Mouse (Mus musculus) heart, adult 2 months (tissue): ENCODE data around the gene Pitpnc1. TPM values are rescaled to one million over a fixed set of nuclear protein-coding genes. Genes with fewer than 3 reads are reported as not detected.
A peak's percentile ranks its signal among the peaks of the same experiment; 100 is the strongest.
"Not testable (repeated sequence)": the region's sequence is repeated elsewhere in the genome, so short reads cannot be mapped to it uniquely, and the experiment has no call there.

ENCODE experiments used
- DNase-seq, 2 experiments: peaks; one replicate each; pipeline ENCODE4 v3.0.0; 2021
- H3K27ac ChIP-seq: fragments of 200-600 bp; 2 replicates; pipeline ENCODE4 v1.8.1; 2022
- H3K27me3 ChIP-seq: fragments of 200-500 bp; 2 replicates; pipeline ENCODE4 v1.6.1; 2012; ENCODE audit warnings: mild to moderate bottlenecking, low read length, inconsistent platforms, mixed read lengths; ENCODE audit not compliant: control insufficient read depth, insufficient read depth
- H3K36me3 ChIP-seq: fragments of 200-500 bp; 2 replicates; pipeline ENCODE4 v1.6.1; 2012; ENCODE audit warnings: low read length, inconsistent platforms; ENCODE audit not compliant: control insufficient read depth, insufficient read depth
- H3K4me1 ChIP-seq: fragments of 200-500 bp; 2 replicates; pipeline ENCODE4 v1.6.1; 2011; ENCODE audit warnings: low read length; ENCODE audit not compliant: control insufficient read depth, insufficient read depth
- H3K4me3 ChIP-seq: fragments of 200-600 bp; 2 replicates; pipeline ENCODE4 v1.8.1; 2022
- H3K79me2 ChIP-seq: fragments of 200-500 bp; replicated peaks from 2 replicates; pipeline ENCODE4 v1.6.1; 2012; ENCODE audit warnings: mild to moderate bottlenecking, inconsistent platforms, low read length, moderate library complexity, mixed read lengths; ENCODE audit not compliant: control insufficient read depth, insufficient read depth
- H3K9ac ChIP-seq: fragments of 200-500 bp; 2 replicates; pipeline ENCODE4 v1.6.1; 2012; ENCODE audit warnings: low read depth, mild to moderate bottlenecking, control low read depth, inconsistent platforms, low read length, mixed read lengths
- CTCF ChIP-seq: fragments of 200-600 bp; IDR thresholded peaks from 2 replicates; pipeline ENCODE4 v1.8.1; 2022; ENCODE audit warnings: antibody characterized with exemption, mild to moderate bottlenecking, moderate library complexity
- EP300 ChIP-seq: fragments of 200-500 bp; IDR thresholded peaks from 2 replicates; pipeline ENCODE4 v1.6.1; 2011; ENCODE audit warnings: low read depth, low read length, control low read depth; ENCODE audit not compliant: insufficient read depth
- POLR2A ChIP-seq: fragments of 200-500 bp; IDR thresholded peaks from 2 replicates; pipeline ENCODE4 v1.6.1; 2011; ENCODE audit warnings: mild to moderate bottlenecking, low read depth, low read length, control low read depth; ENCODE audit not compliant: insufficient read depth
- WGBS: fragments of 180-500 bp; shearing (Covaris S2); methylation state at CpG from one replicate; pipeline ENCODE4 v1.1.7; 2018; 5-methylcytosine and 5-hydroxymethylcytosine counted together
- intact Hi-C: fragments of 180-260 bp; cut with DNase I; formaldehyde crosslinking; loops from one replicate; pipeline ENCODE4 v1.15.1; 2025
- polyA plus RNA-seq: library from polyadenylated mRNA; depleted of rRNA; stranded (reverse); fragments of >200 nt; gene quantifications from 2 replicates; pipeline ENCODE4 v1.2.3, GENCODE M21; 2012
- total RNA-seq, 2 experiments: library from RNA; stranded (reverse); gene quantifications; 2 replicates each; pipeline ENCODE4 v1.2.3; 2021

Pitpnc1 gene
- total and polyA plus RNA-seq, 3 experiments, result 22.7 to 68.1 (median 66.4) TPM

GRCm38 (mm10) chr11:107509631-107510338 lies 39.3 kb upstream of the Pitpnc1 start:
- intact Hi-C loops, result no loop called here
- H3K36me3 ChIP-seq, result no peaks in the 10 kb centered on the region
- H3K27me3 ChIP-seq, result no peaks in the 10 kb centered on the region
- TF ChIP-seq POLR2A (no peak), CTCF (peak; percentile 47)
- no peaks in the 10 kb centered on the region for H3K79me2 ChIP-seq
- no peak for DNase-seq
- peaks cover 6% of the 10 kb centered on the region for H3K4me1 ChIP-seq
- WGBS, result 27% methylated on average over 11 of the region's 11 CpGs
- no peak overlapping the region for H3K4me3 ChIP-seq
- no peak overlapping the region for H3K9ac ChIP-seq
- H3K27ac ChIP-seq, result no peak overlapping the region

- Histone ChIP-seq H3K4me1 (peaks cover 2% of the 10 kb centered on the region), H3K4me3 (no peak overlapping the region), H3K9ac (no peak overlapping the region), H3K27me3 (no peaks in the 10 kb centered on the region), H3K79me2 (no peaks in the 10 kb centered on the region), H3K27ac (no peak overlapping the region), H3K36me3 (no peaks in the 10 kb centered on the region)
- TF ChIP-seq CTCF (peak; percentile 57), POLR2A (no peak), EP300 (no peak)
- no peak for DNase-seq
- intact Hi-C loops, result no loop called here
- WGBS, result 76% methylated on average over 1 of the region's 1 CpGs
These were observed 35.8 kb upstream of the Pitpnc1 start for GRCm38 (mm10) chr11:107506260-107506659.

DNA sequence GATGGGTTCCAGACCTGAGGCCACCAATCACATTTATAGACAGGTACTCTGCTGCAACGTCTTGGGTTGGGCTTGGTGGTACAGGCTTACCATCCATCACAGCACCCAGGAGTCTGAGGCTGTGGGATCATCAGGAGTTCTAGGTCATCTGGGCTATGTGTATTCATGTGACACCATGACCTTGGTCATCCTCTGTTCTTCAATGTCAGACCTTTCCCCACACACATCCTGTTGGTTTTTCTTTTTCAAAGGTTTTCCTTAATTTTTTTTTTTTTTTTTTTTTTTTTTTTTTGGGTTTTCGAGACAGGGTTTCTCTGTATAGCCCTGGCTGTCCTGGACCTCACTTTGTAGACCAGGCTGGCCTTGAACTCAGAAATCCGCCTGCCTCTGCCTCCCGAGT lies 33.9 kb upstream of the Pitpnc1 start:
- H3K4me3 ChIP-seq, H3K4me1 ChIP-seq, H3K27ac ChIP-seq, H3K36me3 ChIP-seq, H3K9ac ChIP-seq, H3K27me3 ChIP-seq, DNase-seq, intact Hi-C loops, H3K79me2 ChIP-seq: not testable (repeated sequence)
- WGBS, result 92% methylated on average over 3 of the region's 4 CpGs

DNA sequence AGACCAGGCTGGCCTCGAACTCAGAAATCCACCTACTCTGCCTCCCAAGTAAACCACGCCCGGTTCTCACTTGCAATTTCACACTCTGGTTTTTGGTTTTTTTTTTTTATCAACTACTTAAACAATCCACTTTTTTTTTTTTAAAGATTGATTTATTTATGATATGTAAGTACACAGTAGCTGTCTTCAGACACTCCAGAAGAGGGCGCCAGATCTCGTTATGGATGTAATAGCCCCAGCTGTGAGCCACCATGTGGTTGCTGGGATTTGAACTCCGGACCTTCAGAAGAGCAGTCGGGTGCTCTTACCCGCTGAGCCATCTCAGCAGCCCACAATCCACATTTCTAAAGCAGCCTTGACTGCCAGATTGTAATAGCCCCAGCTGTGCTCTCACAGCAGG lies 32.3 kb upstream of the Pitpnc1 start:
- 91% methylated on average over 8 of the region's 8 CpGs for WGBS
- Histone ChIP-seq H3K4me3 (no peak overlapping the region), H3K36me3 (no peaks in the 10 kb centered on the region; the same call in 1 of the 2 replicates), H3K4me1 (no peaks in the 10 kb centered on the region), H3K9ac (no peak overlapping the region), H3K27ac (no peak overlapping the region), H3K79me2 (no peaks in the 10 kb centered on the region), H3K27me3 (no peaks in the 10 kb centered on the region)
- no peak for TF ChIP-seq POLR2A
- peak; percentile 41 for TF ChIP-seq CTCF
- intact Hi-C loops, result no loop called here
- DNase-seq, result no peak

DNA sequence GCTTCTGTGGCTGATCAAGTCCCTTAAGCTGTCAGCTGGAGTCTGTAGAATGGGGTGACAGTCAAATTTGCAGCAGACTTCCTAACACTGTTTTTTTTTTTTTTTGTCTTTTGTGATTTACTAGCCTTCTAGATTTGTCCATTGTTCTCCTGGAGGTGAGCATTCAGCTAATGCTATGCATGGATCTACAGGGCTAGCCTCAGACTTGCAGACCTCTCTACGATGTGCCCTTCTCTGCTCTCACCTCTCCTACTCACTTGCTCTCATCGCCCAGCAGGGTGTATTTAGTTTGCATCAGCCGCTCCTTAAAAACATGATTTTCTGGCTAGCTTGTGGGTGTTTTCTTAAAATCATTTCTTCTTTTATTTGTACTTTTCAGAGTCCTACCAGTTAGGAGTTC lies 13.8 kb upstream of the Pitpnc1 start:
- intact Hi-C loops, result no loop called here
- H3K36me3 ChIP-seq, result peaks cover 17% of the 10 kb centered on the region

GRCm38 (mm10) chr11:107479862-107480203 lies 9.3 kb upstream of the Pitpnc1 start:
- Histone ChIP-seq H3K79me2 (peaks cover 11% of the 10 kb centered on the region; the same call in 1 of the 2 replicates), H3K27ac (peak overlapping the region; percentile 95), H3K4me3 (peak overlapping the region; percentile 99), H3K27me3 (no peaks in the 10 kb centered on the region), H3K9ac (peak overlapping the region; percentile 92), H3K4me1 (peaks cover 4% of the 10 kb centered on the region), H3K36me3 (peaks cover 15% of the 10 kb centered on the region)
- WGBS, result under 1% methylated on average over 10 of the region's 10 CpGs
- TF ChIP-seq POLR2A, result no peak
- TF ChIP-seq EP300, result no peak
- intact Hi-C loops, result loop anchor here (5.0 kb wide), 1 partner anchor 288 kb away; no protein-coding TSS in a partner anchor
- DNase-seq, result no peak

More for the DNA sequence above, 13.8 kb upstream of the Pitpnc1 start:
- no peak for TF ChIP-seq EP300
- no peak for TF ChIP-seq POLR2A
- TF ChIP-seq CTCF, result no peak
- Histone ChIP-seq H3K27me3 (no peaks in the 10 kb centered on the region), H3K27ac (no peak overlapping the region), H3K9ac (no peak overlapping the region), H3K4me1 (peaks cover 4% of the 10 kb centered on the region), H3K79me2 (peaks cover 11% of the 10 kb centered on the region; the same call in 1 of the 2 replicates), H3K4me3 (no peak overlapping the region)
- no peak for DNase-seq
- WGBS, result 89% methylated on average over 3 of the region's 3 CpGs
